In genomic region chr15:81856030-81856790, GRCm38 (mm10) we compare ENCODE assay signal across 8 mouse cellular contexts. TPM values are rescaled to one million over a fixed set of nuclear protein-coding genes. Genes with fewer than 3 reads are reported as not detected.
DNase-seq lines count a peak whose midpoint lies in the region; ATAC-seq and TF ChIP-seq lines count a peak whose summit lies in the region.

No protein-coding gene starts in this region.

- H3K4me1 ChIP-seq in ES-E14 (ENCODE audit: control insufficient read depth in 2 of 2, insufficient read depth in 2 of 2, low read length in 2 of 2, poor library complexity in 1 of 2), result peaks cover 0 to 9% of the 10 kb centered on the region in 2 experiments; a peak in 2 of 4 replicates
- peaks cover 30% of the 10 kb centered on the region for H3K4me1 ChIP-seq in forebrain, embryonic 12.5 days
- peaks cover 13% of the 10 kb centered on the region; the same call in 1 of the 2 replicates for H3K4me1 ChIP-seq in heart, postnatal 0 days (ENCODE audit: control insufficient read depth, insufficient read depth)
- H3K4me1 ChIP-seq in neural tube, embryonic 15.5 days, result peaks cover 45% of the 10 kb centered on the region

- peak overlapping the region; percentile 84 to 85 for H3K4me3 ChIP-seq in ES-E14 (ENCODE audit: insufficient read depth in 1 of 2, low read depth in 1 of 2, low read length in 2 of 2, poor library complexity in 1 of 2, severe bottlenecking in 1 of 2)
- peak overlapping the region; percentile 86 for H3K4me3 ChIP-seq in forebrain, embryonic 12.5 days (replicated peaks)
- H3K4me3 ChIP-seq in heart, postnatal 0 days (ENCODE audit: low read depth, low read length), result peak overlapping the region; percentile 86
- H3K4me3 ChIP-seq in neural tube, embryonic 15.5 days (replicated peaks), result peak overlapping the region; percentile 93

- ATAC-seq in forebrain, embryonic 12.5 days (ENCODE audit: low FRiP score), result peak; percentile 90
- ATAC-seq in heart, postnatal 0 days (ENCODE audit: insufficient read depth, low read depth), result peak; percentile 76
- peak; percentile 83 for ATAC-seq in neural tube, embryonic 15.5 days (ENCODE audit: low FRiP score)

- TF ChIP-seq EP300 in heart, postnatal 0 days (IDR thresholded peaks at IDR 0.05; ENCODE audit: low read depth), result no peak

- peak overlapping the region; percentile 76 for H3K9ac ChIP-seq in ES-E14 (ENCODE audit: insufficient read depth, low read depth, low read length, poor library complexity, severe bottlenecking)
- peak overlapping the region; percentile 88 for H3K9ac ChIP-seq in forebrain, embryonic 12.5 days
- peak overlapping the region; percentile 88 for H3K9ac ChIP-seq in heart, postnatal 0 days (replicated peaks; ENCODE audit: low read depth, low read length)
- peak overlapping the region; percentile 79 for H3K9ac ChIP-seq in neural tube, embryonic 15.5 days (replicated peaks)

- peak overlapping the region; percentile 96 for H3K4me2 ChIP-seq in forebrain, embryonic 12.5 days
- peak overlapping the region; percentile 85 for H3K4me2 ChIP-seq in heart, postnatal 0 days (ENCODE audit: low read depth, low read length)
- peak overlapping the region; percentile 94 for H3K4me2 ChIP-seq in neural tube, embryonic 15.5 days

- H3K36me3 ChIP-seq in ES-E14 (ENCODE audit: control insufficient read depth, insufficient read depth, low read length, poor library complexity, severe bottlenecking), result no peaks in the 10 kb centered on the region
- peaks cover 22% of the 10 kb centered on the region for H3K36me3 ChIP-seq in forebrain, embryonic 12.5 days (replicated peaks)
- H3K36me3 ChIP-seq in heart, postnatal 0 days (replicated peaks; ENCODE audit: control insufficient read depth, insufficient read depth, low read length), result peaks cover 18% of the 10 kb centered on the region
- H3K36me3 ChIP-seq in neural tube, embryonic 15.5 days, result peaks cover 10% of the 10 kb centered on the region

- DNase-seq in ES-E14 (ENCODE audit: low read depth, low spot score), result peak; percentile 79
- peak; percentile 86 for DNase-seq in c-Kit-positive CD71-positive TER-119-positive erythroid progenitor cells, embryonic 14.5 days (ENCODE audit: low spot score)
- DNase-seq in heart, postnatal 0 days (ENCODE audit: low spot score), result peak; percentile 93
- DNase-seq in kidney, postnatal 36 days, result peak; percentile 91 to 94
- peak; percentile 89 to 91 for DNase-seq in lung, adult 18-20 months
- peak; percentile 82 for DNase-seq in testis, postnatal 10 days (ENCODE audit: low spot score)

- under 1% methylated on average over 28 of the region's 28 CpGs for WGBS in forebrain, embryonic 12.5 days
- under 1% methylated on average over 28 of the region's 28 CpGs for WGBS in heart, postnatal 0 days
- WGBS in neural tube, embryonic 15.5 days, result under 1% methylated on average over 28 of the region's 28 CpGs

- H3K27me3 ChIP-seq in forebrain, embryonic 12.5 days, result no peaks in the 10 kb centered on the region
- no peaks in the 10 kb centered on the region for H3K27me3 ChIP-seq in heart, postnatal 0 days (ENCODE audit: control insufficient read depth, insufficient read depth, low read length)
- H3K27me3 ChIP-seq in neural tube, embryonic 15.5 days (replicated peaks), result no peaks in the 10 kb centered on the region

- TF ChIP-seq CTCF in heart, postnatal 0 days (IDR thresholded peaks at IDR 0.05; ENCODE audit: low read depth), result no peak

- in situ Hi-C loops in ES-E14 (cut with MboI; ENCODE audit: low sequenced_read_pairs in 2 of 2, unreplicated experiment in 2 of 2), result no loop called here

- H3K27ac ChIP-seq in ES-E14 (ENCODE audit: insufficient read depth, low read depth, low read length, poor library complexity, severe bottlenecking), result no peak overlapping the region
- peak overlapping the region; percentile 89 for H3K27ac ChIP-seq in forebrain, embryonic 12.5 days
- peak overlapping the region; percentile 96 for H3K27ac ChIP-seq in heart, postnatal 0 days (ENCODE audit: low read depth)
- H3K27ac ChIP-seq in neural tube, embryonic 15.5 days (replicated peaks), result peak overlapping the region; percentile 98

- H3K9me3 ChIP-seq in ES-E14 (ENCODE audit: control insufficient read depth, insufficient read depth, low read depth, low read length), result no peaks in the 10 kb centered on the region
- H3K9me3 ChIP-seq in forebrain, embryonic 12.5 days, result no peaks in the 10 kb centered on the region
- no peaks in the 10 kb centered on the region for H3K9me3 ChIP-seq in heart, postnatal 0 days (replicated peaks; ENCODE audit: control insufficient read depth, low read length)
- no peaks in the 10 kb centered on the region for H3K9me3 ChIP-seq in neural tube, embryonic 15.5 days (replicated peaks)

TF ChIP-seq in ES-E14, 5 proteins besides CTCF, POLR2A, EP300 and RAD21:
- TF ChIP-seq ZNF384 (IDR thresholded peaks at IDR 0.05; ENCODE audit: low read depth, low read length) (no peak), HCFC1 (IDR thresholded peaks at IDR 0.05; ENCODE audit: borderline replicate concordance, insufficient read depth, low read length) (peak; percentile 94)

RNA-seq across cellular contexts. Expression of gene Tob2, which starts 2.4 kb away (rescaled TPM):
- total RNA-seq in ES-E14 (2012; rRNA removed), result 16.7 and 20.9 TPM in 2 replicates
- polyA plus RNA-seq in forebrain, embryonic 12.5 days (2016; fragmentation: Nextera tagmentation; extraction: Ambion mirVana), result 24.4 and 24.8 TPM in 2 replicates
- total RNA-seq in heart, postnatal 0 days (2014; rRNA removed; ENCODE audit: low replicate concordance), result 19.2 and 75.8 TPM in 2 replicates
- polyA plus RNA-seq in heart, postnatal 0 days (2015; fragmentation: Nextera tagmentation; extraction: Ambion mirVana), result 16.0 and 18.2 TPM in 2 replicates
- 14.7 and 16.1 TPM in 2 replicates for polyA plus RNA-seq in neural tube, embryonic 15.5 days (2015; fragmentation: Nextera tagmentation; extraction: Ambion mirVana)

RNA-seq across cellular contexts. Expression of gene Phf5a, which starts 15.5 kb away (rescaled TPM):
- total RNA-seq in ES-E14 (2012; rRNA removed), result 112 and 157 TPM in 2 replicates
- polyA plus RNA-seq in forebrain, embryonic 12.5 days (2016; fragmentation: Nextera tagmentation; extraction: Ambion mirVana), result 138 and 140 TPM in 2 replicates
- total RNA-seq in heart, postnatal 0 days (2014; rRNA removed; ENCODE audit: low replicate concordance), result 26.9 and 31.0 TPM in 2 replicates
- 60.7 and 65.3 TPM in 2 replicates for polyA plus RNA-seq in heart, postnatal 0 days (2015; fragmentation: Nextera tagmentation; extraction: Ambion mirVana)
- 111 and 122 TPM in 2 replicates for polyA plus RNA-seq in neural tube, embryonic 15.5 days (2015; fragmentation: Nextera tagmentation; extraction: Ambion mirVana)

RNA-seq across cellular contexts. Expression of gene Aco2, which starts 15.9 kb away (rescaled TPM):
- total RNA-seq in ES-E14 (2012; rRNA removed), result 444 and 478 TPM in 2 replicates
- polyA plus RNA-seq in forebrain, embryonic 12.5 days (2016; fragmentation: Nextera tagmentation; extraction: Ambion mirVana), result 184 and 185 TPM in 2 replicates
- 2,020 and 2,039 TPM in 2 replicates for total RNA-seq in heart, postnatal 0 days (2014; rRNA removed; ENCODE audit: low replicate concordance)
- polyA plus RNA-seq in heart, postnatal 0 days (2015; fragmentation: Nextera tagmentation; extraction: Ambion mirVana), result 1,019 and 1,040 TPM in 2 replicates
- 295 and 298 TPM in 2 replicates for polyA plus RNA-seq in neural tube, embryonic 15.5 days (2015; fragmentation: Nextera tagmentation; extraction: Ambion mirVana)

RNA-seq across cellular contexts. Expression of gene Tef, which starts 54.0 kb away (rescaled TPM):
- 20.9 and 25.2 TPM in 2 replicates for total RNA-seq in ES-E14 (2012; rRNA removed)
- 25.8 and 27.2 TPM in 2 replicates for polyA plus RNA-seq in forebrain, embryonic 12.5 days (2016; fragmentation: Nextera tagmentation; extraction: Ambion mirVana)
- 41.5 and 58.7 TPM in 2 replicates for total RNA-seq in heart, postnatal 0 days (2014; rRNA removed; ENCODE audit: low replicate concordance)
- polyA plus RNA-seq in heart, postnatal 0 days (2015; fragmentation: Nextera tagmentation; extraction: Ambion mirVana), result 27.8 and 30.3 TPM in 2 replicates
- 20.5 and 21.0 TPM in 2 replicates for polyA plus RNA-seq in neural tube, embryonic 15.5 days (2015; fragmentation: Nextera tagmentation; extraction: Ambion mirVana)
